Mouse (Mus musculus) heart, postnatal 0 days (tissue): ENCODE measurements around the gene Olfr750.

Experiments
- CTCF ChIP-seq: IDR thresholded peaks from 2 replicates; pipeline ENCODE4 v1.5.1; 2016; ENCODE audit warnings: antibody characterized with exemption, control low read depth, low read depth
- EP300 ChIP-seq: IDR thresholded peaks from 2 replicates; pipeline ENCODE4 v1.6.1; 2016; ENCODE audit warnings: antibody characterized with exemption, low read depth

DNA sequence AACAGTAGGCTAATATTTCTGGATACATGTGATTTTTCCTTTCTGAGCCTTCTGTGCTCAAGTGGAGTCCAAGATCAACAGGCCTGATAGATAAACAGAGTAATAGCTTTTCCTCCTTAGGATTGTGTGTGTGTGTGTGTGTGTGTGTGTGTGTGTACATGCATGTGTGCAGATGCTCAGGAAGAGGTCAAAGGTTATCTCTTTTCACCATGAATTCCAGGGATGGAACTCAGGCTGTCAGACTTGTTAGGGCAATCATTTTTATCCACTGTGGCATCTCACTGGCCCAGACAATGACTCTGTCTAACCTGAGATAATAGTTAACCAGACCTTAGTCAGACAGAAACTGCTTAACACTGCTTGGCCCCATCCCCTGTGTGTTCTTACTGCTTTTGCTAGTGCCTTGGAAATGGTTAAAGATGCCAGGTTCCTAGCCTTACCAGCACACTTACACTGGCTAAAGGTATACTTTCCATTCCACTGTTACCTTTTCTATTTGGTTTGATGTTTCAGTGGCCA is 32.3 kb upstream of the Olfr750 start:
- TF ChIP-seq EP300 (no peak), CTCF (no peak)
